Mouse (Mus musculus) forebrain, embryonic 15.5 days (tissue): ENCODE data around the gene Prkcb. TPM values are rescaled to one million over a fixed set of nuclear protein-coding genes. Genes with fewer than 3 reads are reported as not detected.

Experiments used
- ATAC-seq: fragments of 200-750 bp; cut with Nextera tagmentation; replicated peaks from 2 replicates; pipeline ENCODE4 v1.8.0; 2017; ENCODE audit warnings: mild to moderate bottlenecking, moderate TSS enrichment, moderate library complexity
- H3K27ac ChIP-seq: fragments of 300-500 bp; sonication (generic); replicated peaks from 2 replicates; pipeline ENCODE4 v1.5.1; 2015; ENCODE audit warnings: mild to moderate bottlenecking, inconsistent platforms
- H3K27me3 ChIP-seq: fragments of 300-500 bp; sonication (generic); 2 replicates; pipeline ENCODE4 v1.6.1; 2015; ENCODE audit warnings: inconsistent platforms
- H3K36me3 ChIP-seq: fragments of 300-500 bp; sonication (generic); 2 replicates; pipeline ENCODE4 v1.6.1; 2015; ENCODE audit warnings: mild to moderate bottlenecking, inconsistent platforms
- H3K4me1 ChIP-seq: fragments of 300-500 bp; sonication (generic); 2 replicates; pipeline ENCODE4 v1.6.1; 2015; ENCODE audit warnings: inconsistent platforms
- H3K4me2 ChIP-seq: fragments of 300-500 bp; sonication (generic); replicated peaks from 2 replicates; pipeline ENCODE4 v1.6.1; 2015; ENCODE audit warnings: mild to moderate bottlenecking, inconsistent platforms
- H3K4me3 ChIP-seq: fragments of 300-500 bp; sonication (generic); 2 replicates; pipeline ENCODE4 v1.5.1; 2015; ENCODE audit warnings: mild to moderate bottlenecking, inconsistent platforms
- H3K9ac ChIP-seq: fragments of 300-500 bp; sonication (generic); replicated peaks from 2 replicates; pipeline ENCODE4 v1.6.1; 2015; ENCODE audit warnings: mild to moderate bottlenecking, inconsistent platforms
- H3K9me3 ChIP-seq: fragments of 300-500 bp; sonication (generic); 2 replicates; pipeline ENCODE4 v1.6.1; 2016; ENCODE audit warnings: inconsistent platforms
- WGBS: fragments of 180-500 bp; shearing (Covaris S2); methylation state at CpG from one replicate; pipeline ENCODE4 v1.1.7; 2015; ENCODE audit warnings: mixed read lengths; 5-methylcytosine and 5-hydroxymethylcytosine counted together
- polyA plus RNA-seq: library from polyadenylated mRNA; unstranded; fragments of >200 nt; fragmentation: Nextera tagmentation; extraction: Ambion mirVana; gene quantifications from 2 replicates; pipeline ENCODE4 v1.2.1, GENCODE M21; 2015

Prkcb gene
- polyA plus RNA-seq, 1 experiment from 2014 or later = 48.6 TPM

- ATAC-seq = no peak
- Histone ChIP-seq H3K9ac (no peak overlapping the region), H3K4me2 (no peak overlapping the region), H3K36me3 (no peaks in the 10 kb centered on the region), H3K27me3 (no peaks in the 10 kb centered on the region), H3K4me3 (no peak overlapping the region), H3K27ac (no peak overlapping the region), H3K9me3 (no peaks in the 10 kb centered on the region), H3K4me1 (peaks cover 8% of the 10 kb centered on the region)
- WGBS = 76% methylated on average over 7 of the region's 7 CpGs
These were observed 106.8 kb downstream of the Prkcb start for GRCm38 (mm10) chr7:122395159-122395975.

DNA sequence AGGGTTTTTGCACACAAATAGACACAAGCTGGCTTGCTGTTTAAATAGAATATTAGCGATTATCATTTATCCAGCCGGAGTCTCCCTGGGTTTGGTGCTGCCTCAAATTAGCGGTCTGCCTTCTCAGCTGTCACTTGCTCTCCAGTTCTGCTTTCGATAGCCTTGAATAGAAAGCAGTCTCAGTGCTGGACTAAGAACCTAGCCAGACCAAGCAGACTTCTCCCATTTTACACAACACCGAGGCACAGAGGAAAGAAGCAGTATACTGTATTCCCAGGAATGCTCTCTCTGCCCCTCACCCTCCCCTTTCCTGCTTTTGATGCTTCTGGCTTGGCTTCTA, 107.4 kb downstream of the Prkcb start:
- Histone ChIP-seq H3K4me3 (no peak overlapping the region), H3K27me3 (no peaks in the 10 kb centered on the region), H3K4me2 (no peak overlapping the region), H3K4me1 (0 out of 2 replicates have a peak, but pooled peaks cover 2% of the 10 kb centered on the region), H3K9ac (no peak overlapping the region), H3K9me3 (no peaks in the 10 kb centered on the region), H3K27ac (no peak overlapping the region), H3K36me3 (no peaks in the 10 kb centered on the region)
- ATAC-seq = no peak
- 63% methylated on average over 5 of the region's 5 CpGs for WGBS

- no peak overlapping the region for H3K4me2 ChIP-seq
- no peak overlapping the region for H3K27ac ChIP-seq
- no peaks in the 10 kb centered on the region for H3K36me3 ChIP-seq
- no peak overlapping the region for H3K9ac ChIP-seq
- H3K9me3 ChIP-seq = no peaks in the 10 kb centered on the region
- H3K27me3 ChIP-seq = no peaks in the 10 kb centered on the region
- no peak for ATAC-seq
- WGBS = 89% methylated on average over 3 of the region's 3 CpGs
- H3K4me1 ChIP-seq = 0 out of 2 replicates have a peak, but pooled peaks cover 2% of the 10 kb centered on the region
- H3K4me3 ChIP-seq = no peak overlapping the region
These were observed 109.1 kb downstream of the Prkcb start for GRCm38 (mm10) chr7:122397699-122398098.

DNA sequence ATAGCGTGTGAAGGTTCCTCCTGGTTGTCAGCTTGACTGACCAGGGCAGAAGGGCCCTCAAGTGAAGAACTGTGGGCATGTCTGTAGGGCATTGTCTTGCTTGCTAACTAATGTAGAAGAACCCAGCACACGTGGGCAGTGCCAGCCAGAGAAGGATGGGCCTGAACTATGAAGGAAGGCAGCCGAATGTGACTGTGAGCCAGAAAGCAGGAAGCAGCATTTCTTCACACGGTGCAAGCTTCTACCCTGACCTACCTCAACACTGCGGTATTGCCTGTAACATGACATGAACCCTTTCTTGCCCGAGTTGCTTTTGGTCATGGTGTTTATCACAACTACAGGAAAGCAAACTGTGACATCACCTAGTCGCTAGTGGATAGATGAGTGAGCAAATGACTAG, 113.5 kb downstream of the Prkcb start:
- 86% methylated on average over 7 of the region's 7 CpGs for WGBS
- H3K9ac ChIP-seq = no peak overlapping the region
- H3K36me3 ChIP-seq = no peaks in the 10 kb centered on the region
- peaks cover 28% of the 10 kb centered on the region for H3K4me1 ChIP-seq
- no peak overlapping the region for H3K4me2 ChIP-seq
- H3K27me3 ChIP-seq = no peaks in the 10 kb centered on the region
- no peaks in the 10 kb centered on the region for H3K9me3 ChIP-seq
- no peak overlapping the region for H3K4me3 ChIP-seq
- H3K27ac ChIP-seq = no peak overlapping the region
- no peak for ATAC-seq

DNA sequence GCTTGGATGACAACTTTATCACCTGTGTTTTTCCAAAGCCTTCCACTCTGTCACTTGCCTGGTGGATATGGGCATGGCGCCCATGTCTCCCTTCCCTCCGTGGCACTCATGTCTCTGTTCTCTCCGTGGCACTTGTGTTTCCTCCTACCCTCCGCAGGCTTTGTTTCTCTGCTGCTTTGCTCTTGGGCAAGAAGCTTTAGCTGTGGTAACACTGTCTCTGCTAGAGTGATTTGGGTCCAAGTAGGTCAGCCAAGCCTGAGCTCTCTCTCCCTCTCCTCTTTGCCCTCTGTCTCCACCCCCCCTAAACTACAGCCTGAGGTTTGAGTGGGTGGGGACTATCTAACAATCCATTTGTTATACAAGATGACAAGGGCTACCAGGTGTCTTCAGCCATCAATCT, 114.8 kb downstream of the Prkcb start:
- Histone ChIP-seq H3K27me3 (no peaks in the 10 kb centered on the region), H3K9me3 (no peaks in the 10 kb centered on the region), H3K4me1 (peaks cover 29% of the 10 kb centered on the region), H3K4me3 (no peak overlapping the region), H3K4me2 (no peak overlapping the region), H3K36me3 (no peaks in the 10 kb centered on the region), H3K9ac (no peak overlapping the region), H3K27ac (no peak overlapping the region)
- ATAC-seq = no peak
- WGBS = 77% methylated on average over 4 of the region's 4 CpGs

DNA sequence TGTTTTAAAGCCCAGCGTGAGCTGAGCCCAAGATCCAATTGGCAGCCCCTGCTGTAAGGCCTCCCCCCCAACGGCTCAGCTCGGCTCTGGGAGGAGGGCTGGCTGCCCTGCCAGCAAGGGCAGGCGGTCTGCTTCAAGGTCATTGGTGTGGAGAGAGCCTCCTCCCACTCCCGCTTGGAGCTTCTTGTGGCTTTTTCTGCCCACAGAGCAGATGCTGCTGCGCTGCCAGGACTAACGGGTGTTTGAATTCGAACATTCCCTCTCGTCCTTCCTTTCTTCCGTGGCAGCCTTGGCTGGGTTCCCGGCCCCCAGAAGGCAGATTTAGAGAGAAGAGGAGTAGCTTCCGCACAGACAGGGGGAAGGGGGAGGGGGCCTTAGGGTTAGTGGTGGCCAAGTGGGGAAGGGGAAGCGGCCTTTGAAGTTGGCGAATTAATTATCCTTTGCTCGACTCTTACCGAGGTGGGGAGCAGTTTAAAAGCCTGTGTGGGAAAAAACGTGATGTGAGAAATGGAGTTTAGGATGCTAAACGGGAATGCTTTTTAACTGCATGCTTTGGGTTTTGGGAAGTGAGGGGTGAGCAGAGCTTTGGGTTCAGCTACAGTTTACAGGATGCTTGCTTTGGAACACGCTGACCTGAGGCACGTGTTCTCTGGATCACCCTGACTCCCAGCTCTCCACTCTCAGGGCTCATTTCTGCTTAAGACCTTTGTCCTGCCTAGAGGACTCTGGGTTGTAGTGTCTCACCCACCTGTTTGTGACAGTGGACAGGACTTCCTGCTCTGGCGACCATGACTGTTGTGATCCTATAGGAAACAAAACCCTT, 116.2 kb downstream of the Prkcb start:
- no peaks in the 10 kb centered on the region for H3K36me3 ChIP-seq
- H3K4me2 ChIP-seq = peak overlapping the region; percentile 42
- WGBS = under 1% methylated on average over 21 of the region's 21 CpGs
- peak overlapping the region; percentile 89 for H3K27ac ChIP-seq
- H3K4me3 ChIP-seq = peak overlapping the region; percentile 20; the same call in 1 of the 2 replicates
- peaks cover 29% of the 10 kb centered on the region for H3K4me1 ChIP-seq
- H3K9ac ChIP-seq = peak overlapping the region; percentile 20; the same call in 1 of the 2 replicates
- no peaks in the 10 kb centered on the region for H3K9me3 ChIP-seq
- ATAC-seq = peak; percentile 84
- H3K27me3 ChIP-seq = no peaks in the 10 kb centered on the region

GRCm38 (mm10) chr7:122406625-122407024, 118.1 kb downstream of the Prkcb start:
- H3K27me3 ChIP-seq = no peaks in the 10 kb centered on the region
- no peaks in the 10 kb centered on the region for H3K36me3 ChIP-seq
- H3K27ac ChIP-seq = no peak overlapping the region; the same call in 1 of the 2 replicates
- WGBS = 28% methylated on average over 13 of the region's 13 CpGs
- no peak overlapping the region for H3K9ac ChIP-seq
- no peaks in the 10 kb centered on the region for H3K9me3 ChIP-seq
- ATAC-seq = peak; percentile 39; the same call in 1 of the 2 replicates
- H3K4me3 ChIP-seq = no peak overlapping the region
- no peak overlapping the region for H3K4me2 ChIP-seq
- peaks cover 29% of the 10 kb centered on the region for H3K4me1 ChIP-seq

GRCm38 (mm10) chr7:122409945-122410344, 121.4 kb downstream of the Prkcb start:
- Histone ChIP-seq H3K27ac (no peak overlapping the region), H3K4me2 (no peak overlapping the region), H3K4me3 (no peak overlapping the region), H3K27me3 (no peaks in the 10 kb centered on the region), H3K36me3 (no peaks in the 10 kb centered on the region), H3K4me1 (peaks cover 20% of the 10 kb centered on the region), H3K9me3 (no peaks in the 10 kb centered on the region), H3K9ac (no peak overlapping the region)
- 76% methylated on average over 6 of the region's 6 CpGs for WGBS
- ATAC-seq = no peak

DNA sequence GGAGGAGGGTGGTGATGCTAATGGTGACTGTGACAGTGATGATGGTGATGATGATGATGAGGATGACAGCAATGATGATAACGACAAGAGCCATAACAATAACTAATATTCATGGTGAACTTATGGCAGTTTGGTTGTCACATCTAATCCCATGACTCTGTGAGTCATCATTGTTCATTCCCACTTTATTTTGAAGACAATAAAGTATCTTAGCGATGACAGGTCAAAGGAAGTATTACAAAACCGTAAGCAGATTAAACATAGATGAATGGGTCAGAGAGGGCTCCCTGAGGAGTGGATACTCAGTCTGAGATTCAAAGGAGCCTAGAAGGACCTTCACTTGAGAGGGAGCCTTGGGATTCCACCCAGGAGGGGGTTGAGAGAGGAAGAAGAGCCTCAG, 122.3 kb downstream of the Prkcb start:
- Histone ChIP-seq H3K27me3 (no peaks in the 10 kb centered on the region), H3K4me2 (no peak overlapping the region), H3K4me1 (peaks cover 13% of the 10 kb centered on the region), H3K36me3 (no peaks in the 10 kb centered on the region), H3K9me3 (no peaks in the 10 kb centered on the region), H3K27ac (no peak overlapping the region), H3K4me3 (no peak overlapping the region), H3K9ac (no peak overlapping the region)
- no peak for ATAC-seq
- WGBS = 90% methylated on average over 3 of the region's 3 CpGs

GRCm38 (mm10) chr7:122413231-122413630, 124.7 kb downstream of the Prkcb start:
- no peak overlapping the region for H3K27ac ChIP-seq
- no peak overlapping the region for H3K4me3 ChIP-seq
- H3K9me3 ChIP-seq = no peaks in the 10 kb centered on the region
- H3K9ac ChIP-seq = no peak overlapping the region
- no peak for ATAC-seq
- no peak overlapping the region for H3K4me2 ChIP-seq
- H3K4me1 ChIP-seq = no peaks in the 10 kb centered on the region
- H3K27me3 ChIP-seq = no peaks in the 10 kb centered on the region
- 87% methylated on average over 6 of the region's 6 CpGs for WGBS
- no peaks in the 10 kb centered on the region for H3K36me3 ChIP-seq

- ATAC-seq = no peak
These were observed 125.6 kb downstream of the Prkcb start for GRCm38 (mm10) chr7:122414146-122414545.

GRCm38 (mm10) chr7:122414608-122415007, 126.1 kb downstream of the Prkcb start:
- Histone ChIP-seq H3K36me3 (no peaks in the 10 kb centered on the region), H3K4me3 (no peak overlapping the region), H3K4me1 (no peaks in the 10 kb centered on the region), H3K9me3 (no peaks in the 10 kb centered on the region), H3K27me3 (no peaks in the 10 kb centered on the region), H3K9ac (no peak overlapping the region), H3K4me2 (no peak overlapping the region), H3K27ac (no peak overlapping the region)
- WGBS = 92% methylated on average over 6 of the region's 6 CpGs
- ATAC-seq = no peak

More at GRCm38 (mm10) chr7:122414146-122414545, 125.6 kb downstream of the Prkcb start:
- no peaks in the 10 kb centered on the region for H3K9me3 ChIP-seq
- H3K9ac ChIP-seq = no peak overlapping the region
- H3K27me3 ChIP-seq = no peaks in the 10 kb centered on the region
- H3K36me3 ChIP-seq = no peaks in the 10 kb centered on the region
- no peak overlapping the region for H3K27ac ChIP-seq
- H3K4me2 ChIP-seq = no peak overlapping the region
- no peak overlapping the region for H3K4me3 ChIP-seq
- 86% methylated on average over 10 of the region's 10 CpGs for WGBS
- no peaks in the 10 kb centered on the region for H3K4me1 ChIP-seq
